Mouse (Mus musculus) olfactory bulb, adult 2 months (tissue): ENCODE data around the gene Mc1r.

Source experiments
- CTCF ChIP-seq: fragments of 200-500 bp; IDR thresholded peaks from 2 replicates; pipeline ENCODE4 v1.5.1; 2012; ENCODE audit warnings: low read depth, mild to moderate bottlenecking, low read length, moderate library complexity; ENCODE audit not compliant: insufficient read depth
- POLR2A ChIP-seq: fragments of 200-500 bp; IDR thresholded peaks from 2 replicates; pipeline ENCODE4 v1.6.1; 2012; ENCODE audit warnings: mild to moderate bottlenecking, low read depth, low read length, moderate library complexity; ENCODE audit not compliant: insufficient read depth

DNA sequence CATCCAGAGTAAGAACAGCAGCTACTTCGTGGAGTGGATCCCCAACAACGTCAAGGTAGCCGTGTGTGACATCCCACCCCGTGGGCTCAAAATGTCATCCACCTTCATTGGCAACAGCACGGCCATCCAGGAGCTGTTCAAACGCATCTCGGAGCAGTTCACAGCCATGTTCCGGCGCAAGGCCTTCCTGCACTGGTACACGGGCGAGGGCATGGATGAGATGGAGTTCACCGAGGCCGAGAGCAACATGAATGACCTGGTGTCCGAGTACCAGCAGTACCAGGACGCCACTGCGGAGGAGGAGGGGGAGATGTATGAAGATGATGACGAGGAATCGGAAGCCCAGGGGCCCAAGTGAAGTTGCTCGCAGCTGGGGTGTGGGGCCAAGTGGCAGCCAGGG, 14.4 kb downstream of the Mc1r start:
- TF ChIP-seq CTCF (no peak), POLR2A (no peak)
